Mouse (Mus musculus) right cerebral cortex, adult 2 months (tissue): ENCODE results near the gene 2510039O18Rik.

Experiments used
- DNase-seq, 2 experiments: peaks; one replicate each; pipeline ENCODE4 v3.0.0; 2021 to 2022; ENCODE audit warnings: low spot score in 2 of 2

The 2510039O18Rik gene

GRCm38 (mm10) chr4:147940576-147941044, at the start of gene 2510039O18Rik:
TSS of gene 2510039O18Rik (plus strand) at chr4:147940895.
- peak; percentile 82 to 89 for DNase-seq

DNA sequence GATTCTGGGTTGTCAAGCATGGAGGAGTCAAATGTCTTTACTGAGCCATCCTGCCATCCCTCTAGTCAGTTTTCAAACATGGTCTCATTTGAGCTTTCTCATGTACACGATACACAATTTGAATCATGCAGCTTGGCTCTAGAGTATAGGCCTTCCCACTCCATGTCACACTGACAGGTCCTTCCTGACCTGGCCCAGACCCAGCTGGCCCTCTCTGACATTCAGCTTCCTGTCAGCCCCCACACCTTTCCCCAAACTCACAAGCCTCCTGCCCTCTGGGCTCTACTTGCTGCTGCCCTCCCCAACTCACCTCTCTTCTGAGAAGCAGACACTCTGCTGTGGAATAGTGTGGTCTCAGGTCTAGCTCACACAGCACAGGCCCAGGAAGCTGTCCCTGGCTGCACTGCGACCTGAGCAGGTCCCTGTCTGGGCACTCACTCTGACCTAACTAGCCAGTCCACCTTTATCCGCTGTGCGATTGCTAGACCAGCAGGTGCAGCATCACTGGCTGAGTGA, 44.8 kb upstream of the 2510039O18Rik start:
- no peak for DNase-seq

GRCm38 (mm10) chr4:147896411-147896810, 44.3 kb upstream of the 2510039O18Rik start:
- no peak for DNase-seq

DNA sequence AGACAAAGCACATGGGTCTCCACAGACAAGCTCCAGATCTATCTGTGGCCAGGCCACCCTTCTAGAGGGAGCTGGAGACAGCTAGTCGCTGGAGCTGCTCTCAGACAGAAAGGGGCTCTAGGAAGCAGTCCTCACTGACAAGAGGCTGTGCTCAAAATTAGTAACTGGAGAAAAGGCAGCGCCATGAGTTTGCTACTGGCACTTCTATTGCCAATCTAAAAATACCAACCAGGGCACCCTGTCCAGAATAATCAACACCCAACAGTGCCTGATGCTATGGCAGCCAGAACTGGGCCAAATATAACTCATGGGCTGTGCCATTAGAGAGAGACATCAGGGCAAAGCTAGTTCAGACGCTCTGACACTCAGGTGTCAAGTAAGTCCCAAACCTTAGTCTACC, 43.3 kb upstream of the 2510039O18Rik start:
- DNase-seq = peak in 1 of 2 experiments; percentile 15

DNA sequence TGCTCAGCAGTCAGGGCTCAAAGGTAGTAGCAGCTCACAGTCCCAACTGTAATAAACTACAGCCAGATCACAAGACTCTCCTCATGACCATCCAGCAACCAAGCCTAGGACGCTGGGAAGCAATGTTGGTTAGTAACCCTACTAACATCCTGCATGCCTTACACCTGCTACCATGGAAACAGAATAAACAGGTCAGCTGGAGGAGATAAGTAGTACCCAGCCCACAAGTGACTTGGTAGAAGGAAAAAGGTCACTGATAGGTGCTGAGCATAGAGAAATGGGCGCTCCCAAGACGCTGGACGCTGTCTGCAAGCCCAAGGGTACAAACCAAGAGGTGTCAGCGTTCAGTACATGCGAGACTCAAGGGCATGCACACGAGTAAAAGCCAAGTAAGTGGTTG, 40.2 kb upstream of the 2510039O18Rik start:
- DNase-seq = no peak

- no peak for DNase-seq
Observed at GRCm38 (mm10) chr4:147902906-147903500, 37.7 kb upstream of the 2510039O18Rik start.

- no peak for DNase-seq
Observed at GRCm38 (mm10) chr4:147903601-147904000, 37.1 kb upstream of the 2510039O18Rik start.

DNA sequence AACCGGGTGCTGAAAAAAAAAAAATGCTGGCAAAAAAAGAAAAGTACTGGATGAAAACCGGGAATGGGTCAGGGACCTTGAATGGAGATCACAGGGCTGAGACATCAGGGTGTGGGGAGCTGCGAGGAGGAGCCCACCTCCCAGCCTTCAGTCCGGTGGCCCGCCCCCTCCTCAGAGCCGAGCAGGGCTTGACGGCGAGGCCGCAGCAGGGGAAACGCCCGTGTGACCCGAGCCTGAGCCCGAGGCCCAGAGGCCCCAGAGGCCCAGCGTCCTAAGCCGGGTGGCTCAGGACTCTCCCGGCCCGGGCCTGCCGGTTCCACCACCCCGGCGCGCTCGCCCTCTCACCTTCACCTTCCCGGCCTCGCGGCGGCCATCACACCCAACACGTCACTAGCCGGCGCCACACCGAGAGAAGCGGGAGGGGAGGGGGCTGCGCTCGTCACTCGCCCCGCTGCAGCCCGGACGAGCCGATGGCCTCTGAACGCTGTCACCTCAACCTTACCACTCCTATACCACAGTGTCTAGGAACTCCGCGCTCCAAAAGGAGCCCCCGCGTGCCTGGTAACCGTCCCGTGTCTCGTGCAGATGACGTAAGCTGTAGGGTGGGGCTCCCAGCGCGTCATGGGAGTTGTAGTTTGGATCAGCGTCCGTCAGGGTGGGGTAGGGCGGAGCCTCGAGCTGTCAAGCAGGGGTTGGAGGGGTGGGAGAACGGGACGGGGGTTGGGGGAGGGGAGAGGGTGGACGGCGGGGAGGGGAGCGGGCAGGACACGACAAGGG, 36.2 kb upstream of the 2510039O18Rik start, which contains the start of gene Mfn2:
Gene Mfn2, minus strand, starts transcription at position 392 of the 777 bp plus-strand sequence.
- DNase-seq = peak; percentile 87 to 94

- DNase-seq = peak in 1 of 2 experiments; percentile 19
Observed at GRCm38 (mm10) chr4:147905090-147905659, 35.5 kb upstream of the 2510039O18Rik start.

DNA sequence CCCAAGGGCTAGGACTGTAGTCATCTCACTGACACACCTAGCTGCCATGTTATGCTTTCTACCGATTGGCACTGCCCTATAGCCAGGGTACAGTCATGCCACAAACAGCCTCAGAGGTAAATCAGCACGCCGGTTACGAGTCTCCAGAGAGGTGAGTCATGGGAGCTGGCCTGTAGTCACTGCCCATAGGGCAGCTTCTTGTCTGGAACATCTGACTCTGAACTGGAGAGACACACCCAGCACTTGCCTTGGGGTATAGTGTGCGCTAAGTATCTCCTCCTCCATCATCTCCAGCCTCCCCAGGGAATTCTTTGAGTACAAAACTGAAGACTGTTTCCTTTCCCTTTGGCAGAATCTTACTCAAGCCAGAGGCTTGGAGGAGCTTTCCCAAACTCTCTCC, 34.5 kb upstream of the 2510039O18Rik start:
- DNase-seq = no peak

DNA sequence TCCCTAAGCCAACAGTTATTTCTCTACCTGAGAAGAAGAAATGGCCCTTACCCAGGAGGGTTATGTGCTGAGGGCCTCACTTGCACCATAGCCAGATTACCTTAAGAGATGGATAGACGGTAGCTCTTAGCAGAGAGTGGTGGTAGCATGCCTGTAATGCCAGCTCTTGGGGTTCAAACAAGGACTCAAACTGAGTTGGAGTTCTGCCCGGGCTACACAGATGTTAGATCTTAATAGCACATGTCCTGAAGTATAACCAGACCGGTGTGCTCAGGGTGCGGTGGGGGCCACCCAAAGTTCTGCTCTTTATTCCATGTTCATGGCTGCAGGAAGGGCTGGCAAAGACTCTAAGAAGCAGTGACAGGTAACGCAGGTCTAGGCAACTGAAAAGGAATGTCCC, 31.2 kb upstream of the 2510039O18Rik start:
- no peak for DNase-seq

DNA sequence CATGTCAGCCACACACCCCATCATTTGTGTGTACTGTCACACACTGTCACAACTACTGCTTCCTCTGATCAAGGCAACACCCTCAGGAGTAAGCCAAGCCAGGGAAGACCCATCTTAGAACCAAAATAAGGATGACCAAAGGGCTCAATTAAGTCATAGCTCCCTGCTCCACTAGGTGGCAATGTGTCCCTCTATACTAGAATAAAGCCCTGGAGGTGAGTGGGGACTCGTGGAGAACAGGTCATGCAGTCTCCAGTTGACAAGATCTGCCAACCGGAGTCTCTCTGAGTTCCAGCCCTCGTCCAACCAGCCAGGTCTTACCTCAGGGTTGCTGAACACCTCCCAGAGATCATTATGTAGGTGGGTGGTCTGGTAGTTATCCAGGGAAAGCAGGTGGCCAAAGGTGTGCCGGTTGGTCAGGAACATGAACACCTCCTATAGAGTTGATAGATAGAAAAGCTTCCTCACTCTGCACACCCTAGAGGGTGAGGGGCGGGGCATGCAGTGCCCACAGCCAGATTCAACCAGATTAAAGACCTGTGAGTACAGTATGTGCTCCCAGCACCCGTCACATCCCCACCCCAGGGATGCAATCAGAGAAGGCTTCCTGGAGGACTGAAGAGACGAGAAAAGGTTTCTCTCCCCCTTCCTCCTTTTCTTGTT, 22.1 kb upstream of the 2510039O18Rik start:
- peak; percentile 49 to 62 for DNase-seq

- DNase-seq = no peak
Observed at GRCm38 (mm10) chr4:147920973-147921372, 19.7 kb upstream of the 2510039O18Rik start.

DNA sequence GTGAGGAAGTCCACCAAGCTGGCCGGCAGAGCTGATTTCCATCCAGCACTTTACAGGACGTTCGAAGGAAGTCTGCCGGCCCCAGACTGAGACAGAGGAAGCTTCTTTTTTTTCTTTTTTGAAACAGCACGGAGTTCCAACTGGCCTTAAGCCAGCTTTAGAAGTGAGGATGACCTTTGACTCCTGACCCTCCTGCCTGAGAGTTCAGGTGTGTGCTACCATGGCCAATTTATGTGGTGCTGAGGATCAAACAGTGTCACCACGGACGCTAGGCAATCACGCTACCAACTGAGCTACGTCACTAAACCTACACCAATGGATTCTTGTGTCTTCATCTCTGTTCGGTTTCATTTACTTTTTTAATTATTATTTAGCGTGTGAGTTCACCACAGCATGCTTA, 18.4 kb upstream of the 2510039O18Rik start:
- DNase-seq = no peak

- no peak for DNase-seq
Observed at GRCm38 (mm10) chr4:147927705-147928104, 13.0 kb upstream of the 2510039O18Rik start.

DNA sequence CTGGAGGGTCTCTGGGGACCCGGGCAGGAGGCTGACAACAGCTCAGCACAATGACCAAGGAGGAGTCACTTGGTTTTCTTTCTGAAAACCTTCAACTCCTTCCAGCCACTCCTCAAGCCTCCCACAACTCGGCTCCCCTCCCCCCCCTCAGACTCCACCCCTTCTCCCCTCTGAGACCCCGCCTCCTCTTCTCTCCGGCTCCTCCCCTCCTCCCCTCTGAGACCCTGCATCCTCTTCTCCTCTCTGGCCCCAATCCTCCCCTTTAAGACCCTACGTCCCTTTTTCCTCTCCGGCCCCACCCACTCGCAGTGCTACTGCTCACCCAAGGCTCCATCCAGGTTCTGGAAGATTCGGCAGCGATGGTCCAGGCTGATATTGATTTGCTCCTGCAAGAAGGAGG, 12.6 kb upstream of the 2510039O18Rik start:
- no peak for DNase-seq

DNA sequence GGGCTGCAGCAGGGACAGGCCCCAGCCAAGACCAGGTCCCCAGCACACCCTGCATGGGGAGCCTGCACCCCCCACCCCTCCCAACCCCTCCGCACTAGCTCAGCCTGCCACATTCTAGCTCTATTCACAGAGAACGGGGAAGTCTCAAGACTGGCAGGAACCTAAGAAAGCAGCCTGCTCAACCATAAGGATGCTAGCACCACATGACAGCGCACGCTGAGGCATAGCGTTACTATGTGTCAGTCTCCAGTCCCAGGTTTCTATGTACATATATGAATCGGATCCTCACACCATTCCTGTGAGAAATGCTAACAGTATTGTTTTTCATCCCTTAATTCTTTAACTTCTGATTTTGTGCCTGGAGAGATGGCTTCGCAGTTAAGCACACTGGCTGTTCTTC, 12.2 kb upstream of the 2510039O18Rik start:
- no peak for DNase-seq

DNA sequence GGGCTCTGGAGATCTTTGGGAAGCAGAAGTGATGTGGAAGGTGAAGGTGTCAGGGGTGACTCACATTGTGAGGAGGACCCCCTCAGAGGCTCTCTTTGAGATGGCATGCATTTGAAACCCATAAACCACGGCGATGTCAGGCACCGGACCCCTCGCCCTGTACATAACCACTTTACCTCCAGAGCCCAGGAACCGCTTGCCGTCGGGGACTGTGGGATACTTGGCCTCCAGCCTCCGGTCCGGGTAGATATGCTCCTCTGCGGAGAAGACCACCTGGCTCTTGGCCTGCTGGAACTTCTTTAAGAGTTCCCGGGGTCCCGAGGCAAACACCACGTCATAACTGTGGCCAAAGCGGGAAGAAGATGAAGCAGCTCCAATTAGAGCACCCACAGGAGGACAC, 9.7 kb upstream of the 2510039O18Rik start:
- DNase-seq = no peak

- DNase-seq = no peak
Observed at GRCm38 (mm10) chr4:147934134-147934533, 6.6 kb upstream of the 2510039O18Rik start.

DNA sequence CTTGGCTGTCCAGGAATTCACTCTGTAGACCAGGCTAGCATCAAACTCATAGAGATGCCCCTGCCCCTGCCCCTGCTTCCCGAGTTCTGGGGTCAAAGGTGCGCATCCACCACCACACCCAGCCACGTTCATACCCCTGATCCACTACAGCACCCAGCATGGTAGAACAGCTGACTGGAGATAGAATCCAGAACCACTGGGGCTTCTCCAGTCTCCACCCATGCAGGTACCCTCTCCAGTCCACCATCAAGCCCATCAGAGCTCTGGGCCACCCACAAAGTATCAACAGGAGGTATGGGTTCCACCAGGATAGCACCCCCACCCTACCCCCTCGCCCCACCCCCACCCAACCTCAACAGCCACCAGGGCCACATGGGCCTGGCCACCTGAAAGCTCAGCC, 6.1 kb upstream of the 2510039O18Rik start:
- DNase-seq = no peak

DNA sequence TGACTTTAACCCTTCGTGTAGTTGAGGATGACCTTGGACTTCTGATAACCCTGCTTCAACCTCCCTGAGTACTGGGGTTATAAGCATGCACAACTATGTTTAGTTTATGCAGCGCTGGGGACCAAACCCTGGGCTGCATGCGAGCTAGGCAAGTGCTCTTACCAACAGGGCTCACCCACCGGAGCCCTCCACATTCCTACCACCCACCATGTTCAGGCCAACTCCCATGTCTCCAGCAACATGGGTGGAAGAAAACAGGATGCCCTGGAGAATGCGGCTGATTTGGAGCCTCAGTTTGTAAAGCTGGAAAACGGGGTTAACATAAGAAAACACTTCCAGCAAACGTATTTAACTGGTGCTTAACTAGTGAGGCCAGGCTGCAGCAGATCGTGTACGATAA, 4.8 kb upstream of the 2510039O18Rik start:
- no peak for DNase-seq
